Comparison of ENCODE assay signal across 23 mouse cellular contexts in genomic region chr1:185079331-185079880, GRCm38 (mm10).
A peak's percentile ranks its signal among the peaks of the same experiment; 100 is the strongest.
DNase-seq lines count a peak whose midpoint lies in the region; ATAC-seq and TF ChIP-seq lines count a peak whose summit lies in the region.
"Had no signal": no experiment of that assay in that cellular context is flagged by ENCODE, and none has a peak within 500 bp of the region (broad histone marks: within the 10 kb centered on the region; RNA-seq: fewer than 3 reads in every experiment).

No protein-coding gene starts in this region.

- peak overlapping the region; percentile 59 for H3K27ac ChIP-seq in forebrain, embryonic 12.5 days
- H3K27ac ChIP-seq in forebrain, embryonic 16.5 days (ENCODE audit: low read length) = no peak overlapping the region
- peak overlapping the region; percentile 48 for H3K27ac ChIP-seq in hindbrain, embryonic 12.5 days
- peak overlapping the region; percentile 35; the same call in 1 of the 2 replicates for H3K27ac ChIP-seq in midbrain, embryonic 12.5 days (replicated peaks)
- H3K27ac ChIP-seq: embryonic facial prominence, embryonic 15.5 days; gastrocnemius, adult 2 months; heart, embryonic 13.5 days; intestine, embryonic 15.5 days; limb, embryonic 13.5 days; liver, embryonic 13.5 days; lung, embryonic 15.5 days had no signal

- H3K4me2 ChIP-seq in forebrain, embryonic 12.5 days = no peak overlapping the region
- no peak overlapping the region for H3K4me2 ChIP-seq in forebrain, embryonic 16.5 days (ENCODE audit: low read length)
- no peak overlapping the region for H3K4me2 ChIP-seq in hindbrain, embryonic 12.5 days (replicated peaks)
- no peak overlapping the region for H3K4me2 ChIP-seq in midbrain, embryonic 12.5 days (replicated peaks)
- H3K4me2 ChIP-seq: embryonic facial prominence, embryonic 15.5 days; heart, embryonic 13.5 days; intestine, embryonic 15.5 days; limb, embryonic 13.5 days; liver, embryonic 13.5 days; lung, embryonic 15.5 days had no signal

- no peaks in the 10 kb centered on the region for H3K9me3 ChIP-seq in forebrain, embryonic 12.5 days
- H3K9me3 ChIP-seq in forebrain, embryonic 16.5 days (ENCODE audit: control insufficient read depth, low read length) = no peaks in the 10 kb centered on the region
- H3K9me3 ChIP-seq in hindbrain, embryonic 12.5 days (replicated peaks) = no peaks in the 10 kb centered on the region
- no peaks in the 10 kb centered on the region for H3K9me3 ChIP-seq in midbrain, embryonic 12.5 days
- H3K9me3 ChIP-seq: embryonic facial prominence, embryonic 15.5 days; heart, embryonic 13.5 days; intestine, embryonic 15.5 days; liver, embryonic 13.5 days; lung, embryonic 15.5 days had no signal

- H3K9ac ChIP-seq in forebrain, embryonic 12.5 days = no peak overlapping the region
- H3K9ac ChIP-seq in forebrain, embryonic 16.5 days (replicated peaks; ENCODE audit: low read depth, low read length) = no peak overlapping the region
- H3K9ac ChIP-seq in hindbrain, embryonic 12.5 days = no peak overlapping the region
- no peak overlapping the region for H3K9ac ChIP-seq in midbrain, embryonic 12.5 days (replicated peaks)
- H3K9ac ChIP-seq: embryonic facial prominence, embryonic 15.5 days; heart, embryonic 13.5 days; intestine, embryonic 15.5 days; limb, embryonic 13.5 days; liver, embryonic 13.5 days; lung, embryonic 15.5 days had no signal

- DNase-seq in brain, embryonic 14.5 days (ENCODE audit: low read depth) = peak; percentile 64
- no peak for DNase-seq in kidney, adult 18-20 months
- DNase-seq in left cerebral cortex, adult 11 months (ENCODE audit: low spot score) = no peak
- no peak for DNase-seq in adrenal gland, postnatal 10 days
- DNase-seq: adrenal gland, adult 8-10 months; cerebellum, adult 11-12 months; cerebellum, postnatal 36 days; gastrocnemius, adult 2 months; kidney, postnatal 4 days; liver, embryonic 13.5 days; lung, postnatal 4 days; right cerebral cortex, adult 18-20 months had no signal

- WGBS in forebrain, embryonic 12.5 days = 25% methylated on average over 5 of the region's 5 CpGs
- WGBS in forebrain, embryonic 16.5 days = 24% methylated on average over 5 of the region's 5 CpGs
- 35% methylated on average over 5 of the region's 5 CpGs for WGBS in hindbrain, embryonic 12.5 days
- 35% methylated on average over 5 of the region's 5 CpGs for WGBS in midbrain, embryonic 12.5 days

- no peak for TF ChIP-seq POLR2A in brain, embryonic 14.5 days (IDR thresholded peaks at IDR 0.05; ENCODE audit: borderline replicate concordance, extremely low read depth, insufficient read depth, insufficient read length, poor library complexity, severe bottlenecking)

- no peaks in the 10 kb centered on the region for H3K36me3 ChIP-seq in forebrain, embryonic 12.5 days (replicated peaks)
- no peaks in the 10 kb centered on the region for H3K36me3 ChIP-seq in forebrain, embryonic 16.5 days (ENCODE audit: control insufficient read depth, insufficient read depth)
- H3K36me3 ChIP-seq in hindbrain, embryonic 12.5 days = no peaks in the 10 kb centered on the region
- no peaks in the 10 kb centered on the region for H3K36me3 ChIP-seq in midbrain, embryonic 12.5 days
- H3K36me3 ChIP-seq: embryonic facial prominence, embryonic 15.5 days; heart, embryonic 13.5 days; intestine, embryonic 15.5 days; limb, embryonic 13.5 days; liver, embryonic 13.5 days; lung, embryonic 15.5 days had no signal

- TF ChIP-seq CTCF in brain, embryonic 14.5 days (IDR thresholded peaks at IDR 0.05; ENCODE audit: borderline replicate concordance, extremely low read depth, insufficient read depth, insufficient read length) = no peak

- H3K4me3 ChIP-seq in forebrain, embryonic 12.5 days (replicated peaks) = no peak overlapping the region
- no peak overlapping the region for H3K4me3 ChIP-seq in forebrain, embryonic 16.5 days (replicated peaks; ENCODE audit: low read length)
- H3K4me3 ChIP-seq in hindbrain, embryonic 12.5 days = no peak overlapping the region
- H3K4me3 ChIP-seq in midbrain, embryonic 12.5 days = no peak overlapping the region
- H3K4me3 ChIP-seq: embryonic facial prominence, embryonic 15.5 days; gastrocnemius, adult 2 months; heart, embryonic 13.5 days; intestine, embryonic 15.5 days; limb, embryonic 13.5 days; liver, embryonic 13.5 days; lung, embryonic 15.5 days had no signal

- ATAC-seq in forebrain, embryonic 12.5 days (ENCODE audit: low FRiP score) = no peak
- no peak for ATAC-seq in forebrain, embryonic 16.5 days
- ATAC-seq in hindbrain, embryonic 12.5 days (ENCODE audit: low FRiP score) = peak; percentile 61; the same call in 1 of the 2 replicates
- ATAC-seq in midbrain, embryonic 12.5 days (ENCODE audit: low FRiP score, low read depth) = no peak
- ATAC-seq: CD4-positive, CD25-positive, alpha-beta regulatory T cell, adult 4 months; intestine, embryonic 15.5 days; Patski had no signal

- no peaks in the 10 kb centered on the region for H3K27me3 ChIP-seq in forebrain, embryonic 12.5 days
- no peaks in the 10 kb centered on the region for H3K27me3 ChIP-seq in forebrain, embryonic 16.5 days (replicated peaks; ENCODE audit: control insufficient read depth, insufficient read depth, low read length)
- H3K27me3 ChIP-seq in hindbrain, embryonic 12.5 days = no peaks in the 10 kb centered on the region
- H3K27me3 ChIP-seq in midbrain, embryonic 12.5 days = no peaks in the 10 kb centered on the region
- H3K27me3 ChIP-seq: embryonic facial prominence, embryonic 15.5 days; heart, embryonic 13.5 days; intestine, embryonic 15.5 days; limb, embryonic 13.5 days; liver, embryonic 13.5 days; lung, embryonic 15.5 days; Patski had no signal

- H3K4me1 ChIP-seq in forebrain, embryonic 12.5 days = peaks cover 19% of the 10 kb centered on the region
- H3K4me1 ChIP-seq in forebrain, embryonic 16.5 days (replicated peaks; ENCODE audit: control insufficient read depth, insufficient read depth, low read length) = no peaks in the 10 kb centered on the region; the same call in 1 of the 2 replicates
- H3K4me1 ChIP-seq in hindbrain, embryonic 12.5 days = peaks cover 13% of the 10 kb centered on the region
- H3K4me1 ChIP-seq in midbrain, embryonic 12.5 days = peaks cover 19% of the 10 kb centered on the region
- H3K4me1 ChIP-seq: embryonic facial prominence, embryonic 15.5 days; heart, embryonic 13.5 days; intestine, embryonic 15.5 days; limb, embryonic 13.5 days; liver, embryonic 13.5 days; lung, embryonic 15.5 days had no signal
